Mouse (Mus musculus): Measurements from ENCODE around the gene Prr22. TPM values are rescaled to one million over a fixed set of nuclear protein-coding genes. Genes with fewer than 3 reads are reported as not detected.
A peak's percentile ranks its signal among the peaks of the same experiment; 100 is the strongest.

The Prr22 gene
- polyA plus RNA-seq, 1 experiment from 2014 or later: 1.0 TPM

DNA sequence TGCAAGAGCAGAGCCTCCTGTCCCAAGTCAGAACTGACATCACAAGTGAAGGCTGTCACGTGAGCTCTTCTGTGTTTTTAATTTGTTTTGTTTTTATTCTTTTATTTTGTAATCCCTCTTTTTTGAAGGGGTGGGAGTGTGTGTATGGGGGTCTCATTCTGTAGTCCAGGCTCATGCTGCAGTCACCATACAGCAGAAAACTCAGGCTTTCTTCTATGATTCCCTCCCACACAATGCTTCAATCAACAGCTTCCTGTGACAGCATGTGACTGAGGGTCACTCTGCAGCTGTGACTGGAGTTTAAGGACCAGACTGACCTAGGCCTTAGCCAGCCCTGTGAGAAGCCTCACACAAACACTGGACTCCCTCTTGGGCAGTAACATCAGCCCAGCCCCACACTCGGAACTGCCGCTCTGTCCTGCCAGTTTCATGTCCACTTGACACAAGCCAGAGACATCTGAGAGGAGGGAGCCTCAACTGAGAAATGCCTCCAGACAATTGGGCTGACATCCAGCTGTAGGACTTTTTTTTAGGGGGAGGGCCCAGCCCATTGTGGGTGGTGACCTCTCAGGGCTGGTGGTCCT lies 8.8 kb downstream of the Prr22 start:
- peak; percentile 80 for ATAC-seq (ENCODE audit: insufficient number of reproducible peaks, low FRiP score)
- no peak overlapping the region for H3K4me2 ChIP-seq
- peaks cover 31% of the 10 kb centered on the region for H3K4me1 ChIP-seq (replicated peaks)
- no peaks in the 10 kb centered on the region for H3K27me3 ChIP-seq (replicated peaks)
- peaks cover 18% of the 10 kb centered on the region for H3K36me3 ChIP-seq
- H3K4me3 ChIP-seq: no peak overlapping the region
- peak overlapping the region; percentile 79 for H3K27ac ChIP-seq (ENCODE audit: poor library complexity, severe bottlenecking)
- 0 out of 2 replicates have a peak overlapping the region, but pooled peaks have one; percentile 5 for H3K9ac ChIP-seq
- WGBS: 29% methylated on average over 3 of the region's 3 CpGs
- peaks cover 7% of the 10 kb centered on the region; the same call in 1 of the 2 replicates for H3K9me3 ChIP-seq (replicated peaks)

DNA sequence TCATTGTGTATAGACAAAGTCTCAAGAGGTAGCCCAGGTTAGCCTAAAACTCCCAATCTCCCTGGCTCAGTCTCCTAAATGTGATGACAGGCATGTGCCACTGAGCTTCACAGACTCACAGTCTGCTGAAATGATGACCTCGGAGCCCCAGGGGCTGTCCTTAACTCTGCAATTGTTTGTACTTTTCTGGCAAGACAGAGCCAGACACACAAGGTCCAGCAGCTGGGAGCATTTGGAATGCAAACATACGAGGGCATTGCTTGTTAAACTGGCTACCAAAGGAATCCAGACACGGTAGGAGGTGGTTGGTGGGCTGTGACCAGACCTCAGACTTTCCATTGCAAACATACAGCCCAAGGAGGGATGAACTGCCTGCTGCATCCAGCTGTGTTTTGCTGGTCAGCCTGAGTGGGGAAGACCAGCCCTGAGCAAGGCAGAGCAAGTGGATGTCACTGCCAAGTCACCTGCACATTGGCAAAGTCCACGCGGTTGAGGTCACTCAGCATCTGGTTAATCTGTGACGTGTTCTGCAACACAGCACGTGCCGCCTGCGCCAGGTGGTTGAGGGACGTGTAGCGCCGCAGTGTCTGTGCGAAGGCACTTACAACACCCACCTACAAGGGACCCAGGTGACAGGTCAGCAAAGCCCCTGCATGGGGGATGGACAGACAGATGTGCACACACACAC lies 10.4 kb downstream of the Prr22 start:
- peak overlapping the region; percentile 79; the same call in 1 of the 2 replicates for H3K27ac ChIP-seq (ENCODE audit: poor library complexity, severe bottlenecking)

DNA sequence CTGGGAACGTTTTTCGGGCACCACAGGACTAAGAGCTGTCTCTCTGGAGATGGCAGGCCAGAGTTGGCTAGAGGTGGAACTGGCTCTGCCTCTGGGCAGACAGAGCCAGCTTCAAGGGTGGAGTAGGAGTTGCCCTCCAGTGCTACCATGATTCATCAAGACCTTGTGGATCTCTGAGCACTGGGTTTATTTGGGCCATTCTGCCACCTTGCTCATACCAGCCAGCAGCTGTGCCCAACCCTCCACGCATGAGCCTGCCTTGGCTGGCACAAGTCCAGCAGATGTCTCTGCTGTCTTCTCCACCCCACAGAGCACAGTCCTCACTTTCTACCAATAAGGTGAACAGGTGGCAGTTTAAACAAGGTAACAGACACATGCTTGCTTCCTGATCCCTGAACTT lies 18.8 kb downstream of the Prr22 start:
- 68% methylated on average over 3 of the region's 3 CpGs for WGBS
- peaks cover 16% of the 10 kb centered on the region for H3K4me1 ChIP-seq (replicated peaks)
- no peak overlapping the region for H3K4me3 ChIP-seq
- ATAC-seq (ENCODE audit: insufficient number of reproducible peaks, low FRiP score): 0 out of 2 replicates have a peak, but pooled peaks have one; percentile 15
- peaks cover 4% of the 10 kb centered on the region for H3K36me3 ChIP-seq
- H3K27me3 ChIP-seq (replicated peaks): no peaks in the 10 kb centered on the region
- no peaks in the 10 kb centered on the region for H3K9me3 ChIP-seq (replicated peaks)
- no peak overlapping the region for H3K27ac ChIP-seq (ENCODE audit: poor library complexity, severe bottlenecking)
- H3K4me2 ChIP-seq: no peak overlapping the region
- H3K9ac ChIP-seq: no peak overlapping the region

More for the DNA sequence above, 10.4 kb downstream of the Prr22 start:
- H3K9me3 ChIP-seq (replicated peaks): peaks cover 7% of the 10 kb centered on the region; the same call in 1 of the 2 replicates
- no peaks in the 10 kb centered on the region for H3K27me3 ChIP-seq (replicated peaks)
- H3K4me1 ChIP-seq (replicated peaks): peaks cover 25% of the 10 kb centered on the region
- peaks cover 22% of the 10 kb centered on the region for H3K36me3 ChIP-seq
- no peak overlapping the region for H3K4me2 ChIP-seq
- ATAC-seq (ENCODE audit: insufficient number of reproducible peaks, low FRiP score): no peak
- WGBS: 77% methylated on average over 13 of the region's 13 CpGs
- H3K4me3 ChIP-seq: no peak overlapping the region
- H3K9ac ChIP-seq: 0 out of 2 replicates have a peak overlapping the region, but pooled peaks have one; percentile 28

DNA sequence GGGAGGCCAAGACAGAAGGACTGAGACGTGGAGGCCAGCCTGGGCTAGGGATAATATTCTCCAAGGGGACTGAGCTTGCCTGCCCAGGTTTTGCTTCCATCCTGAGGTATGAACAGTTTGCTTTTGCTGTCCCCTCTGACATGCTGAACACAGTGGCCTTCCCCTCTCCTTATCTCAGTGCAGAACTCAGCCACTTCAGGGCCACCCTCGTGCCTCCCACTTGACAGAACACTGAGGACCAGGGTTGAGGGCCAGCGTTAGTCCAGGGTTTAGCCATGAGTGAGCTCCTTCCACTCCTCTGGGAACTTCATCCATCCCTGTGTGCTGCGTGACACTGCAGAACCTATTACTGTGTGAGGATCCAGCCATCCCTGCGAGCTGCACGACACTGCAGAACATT lies 19.2 kb downstream of the Prr22 start:
- Histone ChIP-seq H3K9ac (no peak overlapping the region), H3K27me3 (replicated peaks) (no peaks in the 10 kb centered on the region), H3K36me3 (no peaks in the 10 kb centered on the region), H3K4me3 (no peak overlapping the region), H3K4me2 (no peak overlapping the region), H3K27ac (ENCODE audit: poor library complexity, severe bottlenecking) (no peak overlapping the region), H3K9me3 (replicated peaks) (no peaks in the 10 kb centered on the region), H3K4me1 (replicated peaks) (peaks cover 16% of the 10 kb centered on the region)
- WGBS: 63% methylated on average over 6 of the region's 6 CpGs
- no peak for ATAC-seq (ENCODE audit: insufficient number of reproducible peaks, low FRiP score)

DNA sequence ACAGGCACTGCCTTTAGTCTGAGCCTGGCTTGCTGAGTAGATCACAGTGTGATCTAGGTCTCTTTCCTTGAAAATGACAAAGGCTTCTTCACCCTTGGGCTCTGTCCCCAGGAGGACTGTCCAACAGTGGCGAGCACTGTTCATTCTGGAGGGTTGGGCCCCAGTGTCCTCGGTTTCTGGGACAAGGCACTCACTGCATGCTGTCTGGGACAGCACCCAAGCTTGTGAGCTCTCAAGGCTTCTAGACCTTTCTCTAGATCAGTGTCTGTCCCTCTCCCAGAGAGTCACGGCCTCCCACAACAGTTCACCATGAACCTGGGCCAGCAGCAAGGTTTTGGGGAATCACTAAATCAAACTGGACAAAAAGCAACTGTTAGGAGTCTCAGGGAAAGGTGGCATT lies 22.5 kb downstream of the Prr22 start:
- Histone ChIP-seq H3K4me1 (replicated peaks) (peaks cover 16% of the 10 kb centered on the region), H3K36me3 (no peaks in the 10 kb centered on the region), H3K9ac (no peak overlapping the region), H3K4me3 (no peak overlapping the region), H3K9me3 (replicated peaks) (no peaks in the 10 kb centered on the region), H3K4me2 (no peak overlapping the region), H3K27me3 (replicated peaks) (no peaks in the 10 kb centered on the region), H3K27ac (ENCODE audit: poor library complexity, severe bottlenecking) (no peak overlapping the region)
- WGBS: 80% methylated on average over 3 of the region's 3 CpGs
- no peak for ATAC-seq (ENCODE audit: insufficient number of reproducible peaks, low FRiP score)

DNA sequence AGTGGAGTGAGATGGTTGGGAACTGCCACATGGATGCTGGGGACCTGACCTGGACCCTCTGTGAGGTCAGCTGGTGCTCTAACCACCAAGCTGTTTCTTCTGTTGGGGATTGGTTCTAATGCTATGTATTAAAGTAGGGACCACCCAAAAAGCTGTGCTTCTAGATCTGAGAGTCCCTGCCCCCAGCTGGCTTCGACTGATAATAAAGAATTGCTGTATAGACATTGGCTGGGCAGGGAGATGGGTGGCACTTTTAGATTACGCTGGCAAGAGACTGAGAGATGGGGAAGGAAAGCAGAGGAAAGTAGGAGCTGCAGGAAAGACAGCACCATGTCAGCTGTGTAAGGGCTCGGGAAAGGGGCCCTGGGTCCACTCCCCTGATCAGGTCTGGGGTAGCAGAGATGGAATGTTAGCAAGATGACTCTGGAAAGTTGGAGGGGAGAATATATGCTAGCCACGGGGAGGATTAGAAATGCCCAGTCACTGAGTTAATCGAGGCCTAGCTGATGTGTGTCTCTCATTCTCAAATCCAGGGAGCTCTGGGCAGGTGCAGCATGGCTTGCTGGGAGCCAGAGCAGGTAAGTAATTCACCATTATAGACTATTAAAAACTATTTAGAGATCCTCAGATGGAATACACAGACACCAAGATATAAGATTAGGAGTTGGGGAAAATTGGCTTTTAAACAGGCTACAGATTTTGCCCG lies 23.7 kb downstream of the Prr22 start:
- H3K27ac ChIP-seq (ENCODE audit: poor library complexity, severe bottlenecking): no peak overlapping the region
- no peak overlapping the region for H3K9ac ChIP-seq
- H3K4me3 ChIP-seq: no peak overlapping the region
- H3K9me3 ChIP-seq (replicated peaks): no peaks in the 10 kb centered on the region
- H3K36me3 ChIP-seq: no peaks in the 10 kb centered on the region
- H3K4me2 ChIP-seq: no peak overlapping the region
- peaks cover 9% of the 10 kb centered on the region for H3K4me1 ChIP-seq (replicated peaks)
- no peaks in the 10 kb centered on the region for H3K27me3 ChIP-seq (replicated peaks)
- 59% methylated on average over 6 of the region's 6 CpGs for WGBS
- no peak for ATAC-seq (ENCODE audit: insufficient number of reproducible peaks, low FRiP score)

DNA sequence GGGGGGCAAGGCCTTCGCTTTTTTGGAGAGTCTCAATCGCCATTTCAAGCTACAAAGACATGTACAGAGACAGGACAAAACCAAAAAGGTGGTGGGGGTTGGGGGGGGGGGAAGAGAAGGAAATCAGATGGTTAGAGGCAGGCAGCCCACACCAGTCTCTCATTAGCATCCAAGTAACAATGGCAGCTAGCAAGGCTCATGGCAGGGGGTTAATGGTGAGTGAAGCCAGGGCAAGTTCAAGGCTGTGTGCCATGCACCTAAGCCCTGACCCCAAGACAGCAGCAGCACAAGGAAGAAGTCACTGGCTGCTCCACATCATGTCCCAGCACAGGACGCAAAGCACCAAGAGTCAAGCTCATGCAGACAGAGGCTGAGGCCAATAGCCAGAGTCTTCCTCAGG lies 29.2 kb downstream of the Prr22 start:
- H3K4me2 ChIP-seq: no peak overlapping the region
- H3K27me3 ChIP-seq (replicated peaks): no peaks in the 10 kb centered on the region
- no peaks in the 10 kb centered on the region for H3K4me1 ChIP-seq (replicated peaks)
- no peak for ATAC-seq (ENCODE audit: insufficient number of reproducible peaks, low FRiP score)
- H3K9ac ChIP-seq: no peak overlapping the region
- no peak overlapping the region for H3K4me3 ChIP-seq
- WGBS: 85% methylated on average over 3 of the region's 3 CpGs
- no peak overlapping the region for H3K27ac ChIP-seq (ENCODE audit: poor library complexity, severe bottlenecking)
- peaks cover 6% of the 10 kb centered on the region; the same call in 1 of the 2 replicates for H3K36me3 ChIP-seq
- H3K9me3 ChIP-seq (replicated peaks): no peaks in the 10 kb centered on the region

DNA sequence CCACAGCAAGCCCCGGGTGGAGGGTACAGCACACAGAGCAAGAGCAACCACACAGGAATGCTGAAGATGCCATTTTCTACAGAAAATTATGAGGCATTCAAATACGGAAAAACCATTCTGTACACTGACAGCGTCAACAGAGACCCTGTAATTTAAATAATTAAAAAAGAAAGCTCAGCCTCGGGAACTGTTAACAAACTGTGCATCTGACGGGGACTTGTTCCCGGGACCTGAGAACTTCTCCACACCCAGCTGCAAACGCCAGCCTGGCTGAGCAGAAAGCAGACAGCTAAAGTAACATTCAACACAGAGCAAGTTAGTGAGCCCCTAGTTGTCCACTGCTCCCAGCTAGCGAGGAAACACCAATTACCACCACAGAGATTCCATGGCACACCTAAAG lies 32.0 kb downstream of the Prr22 start:
- Histone ChIP-seq H3K4me1 (replicated peaks) (no peaks in the 10 kb centered on the region), H3K36me3 (peaks cover 6% of the 10 kb centered on the region; the same call in 1 of the 2 replicates), H3K4me3 (no peak overlapping the region), H3K4me2 (no peak overlapping the region), H3K9me3 (replicated peaks) (no peaks in the 10 kb centered on the region), H3K27ac (ENCODE audit: poor library complexity, severe bottlenecking) (no peak overlapping the region), H3K9ac (no peak overlapping the region), H3K27me3 (replicated peaks) (peaks cover 2% of the 10 kb centered on the region; the same call in 1 of the 2 replicates)
- 66% methylated on average over 8 of the region's 8 CpGs for WGBS
- no peak for ATAC-seq (ENCODE audit: insufficient number of reproducible peaks, low FRiP score)

DNA sequence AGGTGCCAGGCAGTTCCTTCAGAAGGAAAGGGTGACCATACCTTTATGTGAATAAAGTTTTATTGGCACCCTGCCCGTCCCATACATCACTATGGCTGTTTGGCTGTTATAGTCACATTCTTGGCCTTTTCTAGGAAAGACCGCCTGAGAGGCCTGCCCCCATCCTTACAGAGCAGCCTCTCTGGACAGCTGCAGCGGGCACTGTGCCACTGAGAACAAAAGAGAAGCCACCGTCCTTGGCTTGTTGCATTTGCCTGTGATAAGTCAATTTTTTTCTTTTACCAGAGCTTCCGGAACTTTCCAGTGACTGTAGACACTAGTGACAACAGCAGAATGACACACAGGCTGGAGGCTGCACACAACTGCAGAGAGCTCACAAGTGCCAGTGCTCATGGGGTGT lies 34.9 kb downstream of the Prr22 start:
- Histone ChIP-seq H3K27ac (ENCODE audit: poor library complexity, severe bottlenecking) (no peak overlapping the region), H3K4me2 (no peak overlapping the region), H3K4me1 (replicated peaks) (peaks cover 8% of the 10 kb centered on the region), H3K9ac (0 out of 2 replicates have a peak overlapping the region, but pooled peaks have one; percentile 10), H3K9me3 (replicated peaks) (no peaks in the 10 kb centered on the region), H3K27me3 (replicated peaks) (peaks cover 13% of the 10 kb centered on the region; the same call in 1 of the 2 replicates), H3K36me3 (peaks cover 6% of the 10 kb centered on the region; the same call in 1 of the 2 replicates), H3K4me3 (no peak overlapping the region)
- ATAC-seq (ENCODE audit: insufficient number of reproducible peaks, low FRiP score): no peak
- 77% methylated on average over 5 of the region's 5 CpGs for WGBS

DNA sequence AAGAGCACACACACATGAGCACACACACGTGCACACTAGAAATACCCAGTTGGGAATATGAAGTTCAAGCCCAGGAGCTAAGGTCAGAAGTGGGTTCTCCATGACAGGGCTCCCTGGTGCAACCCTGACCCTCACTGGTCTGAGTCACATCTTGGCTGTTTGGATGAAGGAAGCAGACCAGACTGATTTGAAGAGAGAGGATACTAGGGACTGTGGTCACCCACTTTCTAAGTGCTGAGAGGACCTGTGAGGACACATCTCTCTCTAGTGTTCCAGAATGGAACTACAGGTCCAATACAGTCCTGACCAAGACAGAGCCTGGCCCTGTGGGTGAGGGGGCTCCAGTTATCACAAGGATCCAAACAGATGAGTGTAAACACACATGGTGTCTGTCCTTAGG lies 35.7 kb downstream of the Prr22 start:
- no peaks in the 10 kb centered on the region for H3K9me3 ChIP-seq (replicated peaks)
- H3K27ac ChIP-seq (ENCODE audit: poor library complexity, severe bottlenecking): no peak overlapping the region
- H3K36me3 ChIP-seq: peaks cover 6% of the 10 kb centered on the region; the same call in 1 of the 2 replicates
- H3K4me1 ChIP-seq (replicated peaks): peaks cover 17% of the 10 kb centered on the region
- 78% methylated on average over 1 of the region's 1 CpGs for WGBS
- no peak for ATAC-seq (ENCODE audit: insufficient number of reproducible peaks, low FRiP score)
- H3K9ac ChIP-seq: no peak overlapping the region
- peaks cover 13% of the 10 kb centered on the region; the same call in 1 of the 2 replicates for H3K27me3 ChIP-seq (replicated peaks)
- H3K4me3 ChIP-seq: no peak overlapping the region
- no peak overlapping the region for H3K4me2 ChIP-seq

DNA sequence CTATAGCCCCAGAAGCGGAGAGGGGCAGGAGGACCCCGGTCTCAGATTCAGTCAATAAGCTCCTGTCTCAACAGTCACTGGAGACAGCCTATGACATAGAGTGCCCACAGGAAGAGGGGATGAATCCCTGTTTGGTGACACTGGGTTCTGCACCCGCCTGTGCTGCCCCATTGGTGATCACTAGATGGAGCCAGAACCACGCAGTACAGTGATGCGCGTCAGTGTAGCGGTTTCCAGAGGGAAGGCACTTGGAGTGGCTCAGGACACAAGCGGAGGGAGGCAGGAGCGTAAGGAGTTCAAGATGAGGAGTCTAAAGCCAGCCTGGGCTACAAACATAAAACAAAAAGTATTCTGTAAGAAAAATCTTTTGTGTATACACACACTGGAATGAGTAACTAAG lies 38.5 kb downstream of the Prr22 start:
- peaks cover 24% of the 10 kb centered on the region for H3K4me1 ChIP-seq (replicated peaks)
- no peak overlapping the region for H3K4me2 ChIP-seq
- peak; percentile 64; the same call in 1 of the 2 replicates for ATAC-seq (ENCODE audit: insufficient number of reproducible peaks, low FRiP score)
- H3K9ac ChIP-seq: no peak overlapping the region
- H3K27me3 ChIP-seq (replicated peaks): peaks cover 13% of the 10 kb centered on the region; the same call in 1 of the 2 replicates
- H3K4me3 ChIP-seq: no peak overlapping the region
- WGBS: 9% methylated on average over 9 of the region's 9 CpGs
- no peaks in the 10 kb centered on the region for H3K9me3 ChIP-seq (replicated peaks)
- no peak overlapping the region for H3K27ac ChIP-seq (ENCODE audit: poor library complexity, severe bottlenecking)
- H3K36me3 ChIP-seq: no peaks in the 10 kb centered on the region

Data from heart, embryonic 12.5 days (tissue).